Comparison of ENCODE assay signal across 30 mouse cellular contexts in genomic region chr7:24454199-24454598, GRCm38 (mm10). TPM values are rescaled to one million over a fixed set of nuclear protein-coding genes. Genes with fewer than 3 reads are reported as not detected.
DNase-seq lines count a peak whose midpoint lies in the region; ATAC-seq and TF ChIP-seq lines count a peak whose summit lies in the region.
"Had no signal": no experiment of that assay in that cellular context is flagged by ENCODE, and none has a peak within 500 bp of the region (broad histone marks: within the 10 kb centered on the region; RNA-seq: fewer than 3 reads in every experiment).

No protein-coding gene starts in this region.

- no peaks in the 10 kb centered on the region for H3K27me3 ChIP-seq in midbrain, postnatal 0 days (ENCODE audit: insufficient read depth, low read length)
- H3K27me3 ChIP-seq: embryonic facial prominence, embryonic 13.5 days; embryonic facial prominence, embryonic 15.5 days; forebrain, embryonic 12.5 days had no signal

- H3K9me3 ChIP-seq in midbrain, postnatal 0 days (ENCODE audit: low read length) = no peaks in the 10 kb centered on the region
- H3K9me3 ChIP-seq: embryonic facial prominence, embryonic 13.5 days; embryonic facial prominence, embryonic 15.5 days; forebrain, embryonic 10.5 days; forebrain, embryonic 12.5 days had no signal

- no peak for TF ChIP-seq CTCF in midbrain, postnatal 0 days (IDR thresholded peaks at IDR 0.05)

- H3K4me1 ChIP-seq in midbrain, postnatal 0 days (ENCODE audit: insufficient read depth, low read length) = no peaks in the 10 kb centered on the region
- H3K4me1 ChIP-seq: embryonic facial prominence, embryonic 13.5 days; forebrain, embryonic 10.5 days; forebrain, embryonic 12.5 days had no signal

- H3K4me2 ChIP-seq in midbrain, postnatal 0 days (ENCODE audit: low read depth, low read length, poor library complexity, severe bottlenecking) = no peak overlapping the region
- H3K4me2 ChIP-seq: embryonic facial prominence, embryonic 13.5 days; embryonic facial prominence, embryonic 15.5 days; forebrain, embryonic 12.5 days had no signal

- H3K36me3 ChIP-seq in midbrain, postnatal 0 days (ENCODE audit: insufficient read depth, low read length) = no peaks in the 10 kb centered on the region
- H3K36me3 ChIP-seq: embryonic facial prominence, embryonic 13.5 days; embryonic facial prominence, embryonic 15.5 days; forebrain, embryonic 10.5 days; forebrain, embryonic 12.5 days had no signal

- 75% methylated on average over 2 of the region's 2 CpGs for WGBS in midbrain, postnatal 0 days

- H3K27ac ChIP-seq in midbrain, postnatal 0 days (ENCODE audit: low read depth, low read length) = no peak overlapping the region
- H3K27ac ChIP-seq: embryonic facial prominence, embryonic 13.5 days; embryonic facial prominence, embryonic 15.5 days; forebrain, embryonic 10.5 days; forebrain, embryonic 12.5 days had no signal

- no peak overlapping the region for H3K9ac ChIP-seq in midbrain, postnatal 0 days (replicated peaks; ENCODE audit: low read length, poor library complexity, severe bottlenecking)
- H3K9ac ChIP-seq: embryonic facial prominence, embryonic 13.5 days; embryonic facial prominence, embryonic 15.5 days; forebrain, embryonic 12.5 days had no signal

- no peak overlapping the region for H3K4me3 ChIP-seq in midbrain, postnatal 0 days (ENCODE audit: low read depth, low read length)
- H3K4me3 ChIP-seq: embryonic facial prominence, embryonic 13.5 days; embryonic facial prominence, embryonic 15.5 days; erythroblast, embryonic 14.5 days; forebrain, embryonic 10.5 days; forebrain, embryonic 12.5 days had no signal

- no peak for ATAC-seq in midbrain, postnatal 0 days (ENCODE audit: low FRiP score)
- ATAC-seq: CD4-positive, CD25-positive, alpha-beta regulatory T cell, adult 4 months; forebrain, embryonic 14.5 days; forebrain, embryonic 16.5 days had no signal

- peak; percentile 54 to 63 for DNase-seq in adrenal gland, adult (ENCODE audit: inconsistent age in 2 of 2, low spot score in 1 of 2)
- DNase-seq in adrenal gland, adult 8-10 months = no peak
- DNase-seq in adrenal gland, postnatal 10 days = peak; percentile 20
- no peak for DNase-seq in adrenal gland, postnatal 4 days (ENCODE audit: low spot score in 2 of 2)
- peak; percentile 86 for DNase-seq in ES-CJ7 (ENCODE audit: low read depth, low spot score)
- peak; percentile 89 for DNase-seq in ZHBTc4 (ENCODE audit: low read depth, low spot score)
- DNase-seq in midbrain, postnatal 0 days (ENCODE audit: low spot score) = no peak
- DNase-seq: B cell, adult 2 months; cerebellum, adult 11 months; cerebellum, adult 18-20 months; cerebellum, adult 8-10 months; cerebellum, adult 9-11 months; cerebellum, postnatal 14 days; cerebellum, postnatal 36 days; embryo, embryonic 11 days had no signal

RNA-seq across cellular contexts. Expression of gene Irgc1, which starts 2.1 kb away (rescaled TPM):
- total RNA-seq in adrenal gland, adult 8-10 months (2022) = not detected
- under 1 TPM in 1 of 2 experiments, not detected in 1; 0.27 TPM for total RNA-seq in adrenal gland, postnatal 10 days (2021)
- total RNA-seq in adrenal gland, postnatal 4 days (2021) = not detected
- total RNA-seq in midbrain, postnatal 0 days (2014; rRNA removed) = not detected in 2 replicates
- polyA plus RNA-seq in midbrain, postnatal 0 days (2015; fragmentation: Nextera tagmentation; extraction: Ambion mirVana) = not detected in 2 replicates
- total RNA-seq: adrenal gland, adult 18-20 months; CH12.LX; common myeloid progenitor, adult 5-6 weeks; ES-E14; MEL had no signal
- polyA plus RNA-seq: brain, embryonic 14.5 days; embryonic facial prominence, embryonic 11.5 days; embryonic facial prominence, embryonic 13.5 days; embryonic facial prominence, embryonic 15.5 days; erythroblast, embryonic 14.5 days; forebrain, embryonic 10.5 days; forebrain, embryonic 12.5 days; forebrain, embryonic 14.5 days; forebrain, embryonic 16.5 days had no signal

RNA-seq across cellular contexts. Expression of gene Plaur, which starts 8.1 kb away (rescaled TPM):
- total RNA-seq in adrenal gland, adult 8-10 months (2022) = 10 to 100 TPM in 3 of 4 experiments, 1 to 10 TPM in 1; 9.6 to 19.2 (median 10.2) TPM
- total RNA-seq in adrenal gland, postnatal 10 days (2021) = 1 to 10 TPM; 6.7 to 9.4 TPM
- total RNA-seq in adrenal gland, postnatal 4 days (2021) = 10 to 100 TPM; 11.9 to 13.1 TPM
- 1.4 and 3.7 TPM in 2 replicates for total RNA-seq in midbrain, postnatal 0 days (2014; rRNA removed)
- 0.93 and 1.1 TPM in 2 replicates for polyA plus RNA-seq in midbrain, postnatal 0 days (2015; fragmentation: Nextera tagmentation; extraction: Ambion mirVana)

RNA-seq across cellular contexts. Expression of gene Cadm4, which starts 27.6 kb away (rescaled TPM):
- 1 to 10 TPM; 3.1 to 4.7 (median 4.1) TPM for total RNA-seq in adrenal gland, adult 8-10 months (2022)
- total RNA-seq in adrenal gland, postnatal 10 days (2021) = 1 to 10 TPM; 6.4 to 8.6 TPM
- total RNA-seq in adrenal gland, postnatal 4 days (2021) = 10 to 100 TPM; 12.6 to 17.7 TPM
- total RNA-seq in midbrain, postnatal 0 days (2014; rRNA removed) = 342 and 354 TPM in 2 replicates
- polyA plus RNA-seq in midbrain, postnatal 0 days (2015; fragmentation: Nextera tagmentation; extraction: Ambion mirVana) = 82.0 and 88.1 TPM in 2 replicates
- total RNA-seq: common myeloid progenitor, adult 5-6 weeks had no signal
- polyA plus RNA-seq: CD4-positive, CD25-positive, alpha-beta regulatory T cell, adult 4 months had no signal

RNA-seq across cellular contexts. Expression of gene Zfp428, which starts 52.6 kb away (rescaled TPM):
- total RNA-seq in adrenal gland, adult 8-10 months (2022) = 1 to 10 TPM; 4.9 to 7.3 (median 5.6) TPM
- total RNA-seq in adrenal gland, postnatal 10 days (2021) = 1 to 10 TPM; 6.0 to 9.1 TPM
- total RNA-seq in adrenal gland, postnatal 4 days (2021) = 10 to 100 TPM; 11.1 to 16.2 TPM
- total RNA-seq in midbrain, postnatal 0 days (2014; rRNA removed) = 209 and 214 TPM in 2 replicates
- 297 and 314 TPM in 2 replicates for polyA plus RNA-seq in midbrain, postnatal 0 days (2015; fragmentation: Nextera tagmentation; extraction: Ambion mirVana)

RNA-seq across cellular contexts. Expression of gene Smg9, which starts 54.8 kb away (rescaled TPM):
- total RNA-seq in adrenal gland, adult 8-10 months (2022) = 10 to 100 TPM; 20.2 to 39.0 (median 25.9) TPM
- total RNA-seq in adrenal gland, postnatal 10 days (2021) = 10 to 100 TPM; 19.5 to 24.1 TPM
- 10 to 100 TPM; 25.6 to 32.3 TPM for total RNA-seq in adrenal gland, postnatal 4 days (2021)
- total RNA-seq in midbrain, postnatal 0 days (2014; rRNA removed) = 34.2 and 50.0 TPM in 2 replicates
- polyA plus RNA-seq in midbrain, postnatal 0 days (2015; fragmentation: Nextera tagmentation; extraction: Ambion mirVana) = 28.7 and 30.1 TPM in 2 replicates

Comparison
In these comparisons a context has a peak if more than half of its experiments do, and no peak if none do; other contexts are left out.
1. DNase-seq: peak in adrenal gland, adult (2 of 2), adrenal gland, postnatal 10 days (single experiment), ES-CJ7 (single experiment) and ZHBTc4 (single experiment); none in adrenal gland, adult 8-10 months (single experiment), adrenal gland, postnatal 4 days (0 of 2) and midbrain, postnatal 0 days (single experiment).
2. RNA of gene Cadm4, which starts 27.6 kb away (total RNA-seq): 342 to 354 TPM in midbrain, postnatal 0 days; 12.6 to 17.7 TPM in adrenal gland, postnatal 4 days, 6.4 to 8.6 TPM in adrenal gland, postnatal 10 days and 3.1 to 4.7 TPM in adrenal gland, adult 8-10 months; every median in the first group is over 10 times any median in the second.